Mouse (Mus musculus) forebrain, embryonic 10.5 days (tissue): Measurements from ENCODE around the gene Abcd3. TPM values are rescaled to one million over a fixed set of nuclear protein-coding genes. Genes with fewer than 3 reads are reported as not detected.

Experiments used
- DNase-seq: peaks from one replicate; pipeline ENCODE4 v3.0.0-alpha.2; 2017; ENCODE audit warnings: low spot score; ENCODE audit errors: extremely low spot score
- H3K27ac ChIP-seq: fragments of 300-500 bp; sonication (generic); 2 replicates; pipeline ENCODE4 v1.5.1; 2016; ENCODE audit warnings: mild to moderate bottlenecking
- H3K27me3 ChIP-seq: fragments of 300-500 bp; sonication (generic); 2 replicates; pipeline ENCODE4 v1.6.1; 2016; ENCODE audit warnings: mild to moderate bottlenecking; ENCODE audit not compliant: poor library complexity, severe bottlenecking
- H3K36me3 ChIP-seq: fragments of 300-500 bp; sonication (generic); replicated peaks from 2 replicates; pipeline ENCODE4 v1.6.1; 2016; ENCODE audit warnings: mild to moderate bottlenecking, moderate library complexity
- H3K4me1 ChIP-seq: fragments of 300-500 bp; sonication (generic); 2 replicates; pipeline ENCODE4 v1.6.1; 2016
- H3K4me3 ChIP-seq: fragments of 300-500 bp; sonication (generic); 2 replicates; pipeline ENCODE4 v1.5.1; 2016; ENCODE audit warnings: mild to moderate bottlenecking, moderate library complexity
- H3K9me3 ChIP-seq: fragments of 300-500 bp; sonication (generic); 2 replicates; pipeline ENCODE4 v1.6.1; 2016; ENCODE audit warnings: mild to moderate bottlenecking, moderate library complexity
- WGBS: fragments of 180-500 bp; shearing (Covaris S2); methylation state at CpG from one replicate; pipeline ENCODE4 v1.1.7; 2016; 5-methylcytosine and 5-hydroxymethylcytosine counted together
- polyA plus RNA-seq: library from polyadenylated mRNA; unstranded; fragments of >200 nt; fragmentation: Nextera tagmentation; extraction: Ambion mirVana; gene quantifications from 2 replicates; pipeline ENCODE4 v1.2.1, GENCODE M21; 2016

Abcd3 gene
- polyA plus RNA-seq, 1 experiment from 2014 or later = 45.6 TPM

GRCm38 (mm10) chr3:121722971-121723844 lies 91.9 kb downstream of the Abcd3 start, which contains the start of gene F3:
Gene F3, plus strand, starts transcription at chr3:121723537.
- under 1% methylated on average over 73 of the region's 73 CpGs for WGBS
- Histone ChIP-seq H3K9me3 (no peaks in the 10 kb centered on the region), H3K27me3 (peaks cover 51% of the 10 kb centered on the region), H3K27ac (peak within 1 kb of the TSS; percentile 85), H3K4me3 (peak within 1 kb of the TSS; percentile 69), H3K4me1 (peaks cover 46% of the 10 kb centered on the region), H3K36me3 (0 out of 2 replicates have a peak, but pooled peaks cover 4% of the 10 kb centered on the region)
- DNase-seq = peak; percentile 86

GRCm38 (mm10) chr3:121721691-121722070 lies 93.4 kb downstream of the Abcd3 start:
- no peak overlapping the region for H3K27ac ChIP-seq
- H3K4me1 ChIP-seq = peaks cover 46% of the 10 kb centered on the region
- WGBS = 68% methylated on average over 7 of the region's 7 CpGs
- no peak overlapping the region for H3K4me3 ChIP-seq
- no peaks in the 10 kb centered on the region for H3K36me3 ChIP-seq
- DNase-seq = no peak
- H3K27me3 ChIP-seq = peaks cover 51% of the 10 kb centered on the region
- H3K9me3 ChIP-seq = no peaks in the 10 kb centered on the region

GRCm38 (mm10) chr3:121720801-121721690 lies 94.1 kb downstream of the Abcd3 start:
- DNase-seq = no peak
- Histone ChIP-seq H3K4me1 (peaks cover 46% of the 10 kb centered on the region), H3K27me3 (peaks cover 51% of the 10 kb centered on the region), H3K36me3 (no peaks in the 10 kb centered on the region), H3K9me3 (no peaks in the 10 kb centered on the region), H3K27ac (no peak overlapping the region), H3K4me3 (no peak overlapping the region)
- WGBS = 62% methylated on average over 14 of the region's 14 CpGs

- peaks cover 45% of the 10 kb centered on the region for H3K4me1 ChIP-seq
- WGBS = 80% methylated on average over 3 of the region's 3 CpGs
- peaks cover 42% of the 10 kb centered on the region for H3K27me3 ChIP-seq
- no peak for DNase-seq
- H3K27ac ChIP-seq = no peak overlapping the region
- H3K36me3 ChIP-seq = no peaks in the 10 kb centered on the region
- H3K4me3 ChIP-seq = no peak overlapping the region
- H3K9me3 ChIP-seq = no peaks in the 10 kb centered on the region
Observed at GRCm38 (mm10) chr3:121719701-121720100, 95.4 kb downstream of the Abcd3 start.

GRCm38 (mm10) chr3:121718679-121719078 lies 96.4 kb downstream of the Abcd3 start:
- Histone ChIP-seq H3K9me3 (no peaks in the 10 kb centered on the region), H3K36me3 (no peaks in the 10 kb centered on the region), H3K27ac (no peak overlapping the region), H3K4me1 (peaks cover 38% of the 10 kb centered on the region), H3K4me3 (no peak overlapping the region), H3K27me3 (peaks cover 32% of the 10 kb centered on the region)
- 76% methylated on average over 8 of the region's 8 CpGs for WGBS
- DNase-seq = no peak

- H3K27me3 ChIP-seq = peaks cover 12% of the 10 kb centered on the region
- DNase-seq = no peak
- peaks cover 27% of the 10 kb centered on the region for H3K4me1 ChIP-seq
- H3K27ac ChIP-seq = no peak overlapping the region
- 88% methylated on average over 5 of the region's 5 CpGs for whole genome bisulfite sequencing
- no peak overlapping the region for H3K4me3 ChIP-seq
- no peaks in the 10 kb centered on the region for H3K9me3 ChIP-seq
- no peaks in the 10 kb centered on the region for H3K36me3 ChIP-seq
Observed at GRCm38 (mm10) chr3:121716480-121716879, 98.6 kb downstream of the Abcd3 start.

GRCm38 (mm10) chr3:121715741-121716459 lies 99.2 kb downstream of the Abcd3 start:
- Histone ChIP-seq H3K27ac (no peak overlapping the region), H3K36me3 (no peaks in the 10 kb centered on the region), H3K9me3 (no peaks in the 10 kb centered on the region), H3K27me3 (peaks cover 7% of the 10 kb centered on the region), H3K4me1 (peaks cover 24% of the 10 kb centered on the region), H3K4me3 (no peak overlapping the region)
- WGBS = 89% methylated on average over 6 of the region's 6 CpGs
- no peak for DNase-seq

GRCm38 (mm10) chr3:121715336-121715735 lies 99.8 kb downstream of the Abcd3 start:
- Histone ChIP-seq H3K27ac (no peak overlapping the region), H3K36me3 (no peaks in the 10 kb centered on the region), H3K4me3 (no peak overlapping the region), H3K4me1 (peaks cover 24% of the 10 kb centered on the region), H3K9me3 (no peaks in the 10 kb centered on the region), H3K27me3 (0 out of 2 replicates have a peak, but pooled peaks cover 1% of the 10 kb centered on the region)
- no peak for DNase-seq

GRCm38 (mm10) chr3:121714461-121714860 lies 100.6 kb downstream of the Abcd3 start:
- Histone ChIP-seq H3K4me3 (no peak overlapping the region), H3K27ac (no peak overlapping the region), H3K36me3 (no peaks in the 10 kb centered on the region), H3K9me3 (no peaks in the 10 kb centered on the region), H3K27me3 (no peaks in the 10 kb centered on the region), H3K4me1 (peaks cover 21% of the 10 kb centered on the region)
- 95% methylated on average over 2 of the region's 2 CpGs for WGBS
- no peak for DNase-seq

GRCm38 (mm10) chr3:121713816-121714215 lies 101.3 kb downstream of the Abcd3 start:
- peaks cover 15% of the 10 kb centered on the region for H3K4me1 ChIP-seq
- H3K27me3 ChIP-seq = no peaks in the 10 kb centered on the region
- WGBS = 77% methylated on average over 8 of the region's 8 CpGs

GRCm38 (mm10) chr3:121713151-121713701 lies 101.9 kb downstream of the Abcd3 start:
- H3K4me3 ChIP-seq = no peak overlapping the region
- WGBS = 85% methylated on average over 17 of the region's 17 CpGs

More at GRCm38 (mm10) chr3:121713816-121714215, 101.3 kb downstream of the Abcd3 start:
- no peak for DNase-seq
- Histone ChIP-seq H3K36me3 (no peaks in the 10 kb centered on the region), H3K27ac (no peak overlapping the region), H3K9me3 (no peaks in the 10 kb centered on the region), H3K4me3 (no peak overlapping the region)

GRCm38 (mm10) chr3:121712222-121712621 lies 102.9 kb downstream of the Abcd3 start:
- H3K27me3 ChIP-seq = no peaks in the 10 kb centered on the region
- H3K4me3 ChIP-seq = no peak overlapping the region
- DNase-seq = no peak
- H3K36me3 ChIP-seq = no peaks in the 10 kb centered on the region
- H3K27ac ChIP-seq = 0 out of 2 replicates have a peak overlapping the region, but pooled peaks have one; percentile 16
- 80% methylated on average over 4 of the region's 4 CpGs for WGBS
- no peaks in the 10 kb centered on the region for H3K9me3 ChIP-seq
- peaks cover 12% of the 10 kb centered on the region for H3K4me1 ChIP-seq

More at GRCm38 (mm10) chr3:121713151-121713701, 101.9 kb downstream of the Abcd3 start:
- Histone ChIP-seq H3K27me3 (no peaks in the 10 kb centered on the region), H3K27ac (no peak overlapping the region), H3K9me3 (no peaks in the 10 kb centered on the region), H3K36me3 (no peaks in the 10 kb centered on the region), H3K4me1 (peaks cover 12% of the 10 kb centered on the region)
- no peak for DNase-seq
